Mouse (Mus musculus): Measurements from ENCODE around the gene Glra3. TPM values are rescaled to one million over a fixed set of nuclear protein-coding genes. Genes with fewer than 3 reads are reported as not detected.

Glra3 gene
- polyA plus RNA-seq, 1 experiment from 2014 or later, result 0.57 TPM

- no peak overlapping the region for H3K9ac ChIP-seq
Measured at GRCm38 (mm10) chr8:56150697-56151096, 210.4 kb downstream of the Glra3 start.

GRCm38 (mm10) chr8:56151574-56151973 is 211.3 kb downstream of the Glra3 start:
- H3K27me3 ChIP-seq, result no peaks in the 10 kb centered on the region
- no peaks in the 10 kb centered on the region for H3K9me3 ChIP-seq
- H3K4me2 ChIP-seq, result no peak overlapping the region
- no peak overlapping the region for H3K27ac ChIP-seq
- H3K4me3 ChIP-seq, result no peak overlapping the region
- no peaks in the 10 kb centered on the region for H3K4me1 ChIP-seq (replicated peaks)
- H3K9ac ChIP-seq, result no peak overlapping the region
- H3K36me3 ChIP-seq, result no peaks in the 10 kb centered on the region
- 83% methylated on average over 5 of the region's 5 CpGs for WGBS
- no peak for ATAC-seq (ENCODE audit: low FRiP score)

More at GRCm38 (mm10) chr8:56150697-56151096, 210.4 kb downstream of the Glra3 start:
- H3K4me3 ChIP-seq, result no peak overlapping the region
- H3K4me2 ChIP-seq, result no peak overlapping the region
- H3K9me3 ChIP-seq, result no peaks in the 10 kb centered on the region
- no peak for ATAC-seq (ENCODE audit: low FRiP score)
- no peaks in the 10 kb centered on the region for H3K36me3 ChIP-seq
- H3K27me3 ChIP-seq, result no peaks in the 10 kb centered on the region
- no peak overlapping the region for H3K27ac ChIP-seq
- WGBS, result 73% methylated on average over 1 of the region's 1 CpGs
- H3K4me1 ChIP-seq (replicated peaks), result no peaks in the 10 kb centered on the region

GRCm38 (mm10) chr8:56158966-56159365 is 218.7 kb downstream of the Glra3 start:
- H3K4me2 ChIP-seq, result no peak overlapping the region
- WGBS, result 40% methylated on average over 2 of the region's 2 CpGs
- H3K36me3 ChIP-seq, result no peaks in the 10 kb centered on the region
- no peak overlapping the region for H3K4me3 ChIP-seq
- no peak overlapping the region for H3K27ac ChIP-seq
- H3K27me3 ChIP-seq, result no peaks in the 10 kb centered on the region
- H3K9me3 ChIP-seq, result no peaks in the 10 kb centered on the region
- ATAC-seq (ENCODE audit: low FRiP score), result no peak
- no peak overlapping the region for H3K9ac ChIP-seq
- H3K4me1 ChIP-seq (replicated peaks), result no peaks in the 10 kb centered on the region

Other genes with a start within 250 kb of the Glra3 start
- not detected in 2 replicates for gene Adam29, start 33.5 kb upstream of the Glra3 start, polyA plus RNA-seq (2015; fragmentation: Nextera tagmentation; extraction: Ambion mirVana)